Mouse (Mus musculus) intestine, postnatal 0 days (tissue): ENCODE results near the gene Ppp1r3f. TPM values are rescaled to one million over a fixed set of nuclear protein-coding genes. Genes with fewer than 3 reads are reported as not detected.

ENCODE experiments used
- ATAC-seq: fragments of 200-750 bp; cut with Nextera tagmentation; 2 replicates; pipeline ENCODE4 v1.8.0; 2017; ENCODE audit warnings: mild to moderate bottlenecking, moderate TSS enrichment, moderate library complexity
- H3K27ac ChIP-seq: fragments of 300-500 bp; sonication (generic); 2 replicates; pipeline ENCODE4 v1.5.1; 2014; ENCODE audit warnings: mild to moderate bottlenecking, low read depth, low read length, moderate library complexity
- H3K27me3 ChIP-seq: fragments of 300-500 bp; sonication (generic); replicated peaks from 2 replicates; pipeline ENCODE4 v1.6.1; 2014; ENCODE audit warnings: low read length, mixed read lengths; ENCODE audit not compliant: control insufficient read depth, insufficient read depth
- H3K36me3 ChIP-seq: fragments of 300-500 bp; sonication (generic); 2 replicates; pipeline ENCODE4 v1.6.1; 2014; ENCODE audit warnings: mild to moderate bottlenecking, moderate library complexity; ENCODE audit not compliant: control insufficient read depth, insufficient read depth
- H3K4me1 ChIP-seq: fragments of 300-500 bp; sonication (generic); replicated peaks from 2 replicates; pipeline ENCODE4 v1.6.1; 2014; ENCODE audit warnings: antibody characterized with exemption, low read length, mixed read lengths; ENCODE audit not compliant: control insufficient read depth, insufficient read depth
- H3K4me2 ChIP-seq: fragments of 300-500 bp; sonication (generic); replicated peaks from 2 replicates; pipeline ENCODE4 v1.6.1; 2014; ENCODE audit warnings: low read depth, mild to moderate bottlenecking, moderate library complexity
- H3K4me3 ChIP-seq: fragments of 300-500 bp; sonication (generic); 2 replicates; pipeline ENCODE4 v1.5.1; 2014; ENCODE audit warnings: low read depth, low read length
- H3K9ac ChIP-seq: fragments of 300-500 bp; sonication (generic); 2 replicates; pipeline ENCODE4 v1.6.1; 2014; ENCODE audit warnings: mild to moderate bottlenecking, low read depth, low read length
- H3K9me3 ChIP-seq: fragments of 300-500 bp; sonication (generic); 2 replicates; pipeline ENCODE4 v1.6.1; 2016; ENCODE audit warnings: mixed run types; ENCODE audit not compliant: control insufficient read depth
- CTCF ChIP-seq: sonication (generic); IDR thresholded peaks from 2 replicates; pipeline ENCODE4 v1.5.1; 2016; ENCODE audit warnings: low read depth, mild to moderate bottlenecking, control low read depth, antibody characterized with exemption, moderate library complexity
- WGBS: fragments of 180-500 bp; shearing (Covaris S2); extraction: QIAGEN DNeasy Blood & Tissue Kit; methylation state at CpG from one replicate; pipeline ENCODE4 v1.1.7; 2014; 5-methylcytosine and 5-hydroxymethylcytosine counted together
- polyA plus RNA-seq: library from polyadenylated mRNA; unstranded; fragments of >200 nt; fragmentation: Nextera tagmentation; extraction: Ambion mirVana; gene quantifications from 2 replicates; pipeline ENCODE4 v1.2.1, GENCODE M21; 2015

The Ppp1r3f gene
- polyA plus RNA-seq, 1 experiment from 2014 or later: 0.83 TPM

- H3K27ac ChIP-seq: no peak within 1 kb of the TSS
- 17% methylated on average over 28 of the region's 28 CpGs for WGBS
Measured at GRCm38 (mm10) chrX:7604879-7605574, 30.9 kb upstream of the Ppp1r3f start, which contains the start of gene Ccdc22. TSS of gene Ccdc22 (minus strand) at chrX:7605517.

GRCm38 (mm10) chrX:7604004-7604403, 29.9 kb upstream of the Ppp1r3f start:
- no peak overlapping the region for H3K4me2 ChIP-seq
- H3K4me1 ChIP-seq: no peaks in the 10 kb centered on the region
- ATAC-seq: no peak
- 83% methylated on average over 7 of the region's 7 CpGs for WGBS
- H3K9me3 ChIP-seq: no peaks in the 10 kb centered on the region
- no peak overlapping the region for H3K27ac ChIP-seq
- TF ChIP-seq CTCF: no peak
- H3K9ac ChIP-seq: no peak overlapping the region
- H3K36me3 ChIP-seq: no peaks in the 10 kb centered on the region
- H3K27me3 ChIP-seq: no peaks in the 10 kb centered on the region
- no peak overlapping the region for H3K4me3 ChIP-seq

More at GRCm38 (mm10) chrX:7604879-7605574, 30.9 kb upstream of the Ppp1r3f start, which contains the start of gene Ccdc22:
- Histone ChIP-seq H3K4me3 (peak within 1 kb of the TSS; percentile 45), H3K36me3 (no peaks in the 10 kb centered on the region), H3K4me1 (no peaks in the 10 kb centered on the region), H3K27me3 (no peaks in the 10 kb centered on the region), H3K9ac (peak within 1 kb of the TSS; percentile 37; the same call in 1 of the 2 replicates), H3K9me3 (no peaks in the 10 kb centered on the region), H3K4me2 (peak within 1 kb of the TSS; percentile 61)
- ATAC-seq: peak; percentile 88
- no peak for TF ChIP-seq CTCF

DNA sequence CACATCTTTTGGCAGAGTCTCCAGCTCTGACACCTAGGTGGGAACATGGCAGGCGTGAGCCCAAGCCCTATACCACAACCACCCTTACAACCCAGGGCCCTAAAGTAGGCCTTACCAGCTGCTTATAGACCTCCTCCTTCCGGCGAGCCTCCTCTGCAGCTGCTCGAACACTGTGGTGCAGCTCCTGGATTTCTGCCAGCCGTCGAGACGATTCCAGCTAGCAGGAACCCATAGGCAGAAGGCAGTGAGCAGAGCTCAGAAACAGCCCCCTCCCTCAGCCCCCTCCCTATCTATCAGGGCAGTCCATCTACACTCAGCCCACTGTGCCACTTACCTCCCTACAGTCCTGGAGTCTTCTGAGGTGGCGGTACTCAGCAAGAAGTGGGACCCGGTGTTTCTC, 21.3 kb upstream of the Ppp1r3f start:
- 84% methylated on average over 9 of the region's 9 CpGs for WGBS
- Histone ChIP-seq H3K9me3 (no peaks in the 10 kb centered on the region), H3K4me2 (no peak overlapping the region), H3K4me1 (no peaks in the 10 kb centered on the region), H3K36me3 (peaks cover 14% of the 10 kb centered on the region; the same call in 1 of the 2 replicates), H3K27me3 (no peaks in the 10 kb centered on the region), H3K27ac (no peak overlapping the region), H3K4me3 (no peak overlapping the region), H3K9ac (no peak overlapping the region)
- TF ChIP-seq CTCF: no peak
- no peak for ATAC-seq

DNA sequence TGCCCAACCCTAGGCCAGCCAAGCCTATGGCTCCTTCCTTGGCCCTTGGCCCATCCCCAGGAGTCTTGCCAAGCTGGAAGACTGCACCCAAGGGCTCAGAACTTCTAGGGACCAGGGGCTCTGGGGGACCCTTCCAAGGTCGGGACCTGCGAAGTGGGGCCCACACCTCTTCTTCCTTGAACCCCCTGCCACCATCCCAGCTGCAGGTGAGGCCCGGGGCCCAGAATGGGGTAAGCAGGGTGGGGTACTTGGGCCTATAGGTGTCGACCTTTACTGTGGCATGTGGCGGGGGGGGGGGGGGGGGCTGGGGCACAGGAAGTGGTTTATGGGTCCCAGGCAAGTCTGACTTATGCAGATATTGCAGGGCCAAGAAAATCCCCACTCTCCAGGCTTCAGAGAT, 12.3 kb upstream of the Ppp1r3f start:
- 85% methylated on average over 4 of the region's 5 CpGs for WGBS
- Histone ChIP-seq H3K27me3 (no peaks in the 10 kb centered on the region), H3K27ac (no peak overlapping the region), H3K4me3 (no peak overlapping the region), H3K9me3 (no peaks in the 10 kb centered on the region), H3K4me2 (no peak overlapping the region), H3K4me1 (no peaks in the 10 kb centered on the region), H3K36me3 (no peaks in the 10 kb centered on the region), H3K9ac (no peak overlapping the region)
- TF ChIP-seq CTCF: no peak
- no peak for ATAC-seq

GRCm38 (mm10) chrX:7583881-7584280, 9.8 kb upstream of the Ppp1r3f start:
- H3K4me1 ChIP-seq: no peaks in the 10 kb centered on the region
- ATAC-seq: no peak

GRCm38 (mm10) chrX:7581151-7581550, 7.1 kb upstream of the Ppp1r3f start:
- Histone ChIP-seq H3K36me3 (no peaks in the 10 kb centered on the region), H3K4me2 (no peak overlapping the region), H3K4me1 (no peaks in the 10 kb centered on the region), H3K27ac (no peak overlapping the region), H3K9ac (no peak overlapping the region), H3K4me3 (no peak overlapping the region), H3K9me3 (no peaks in the 10 kb centered on the region), H3K27me3 (no peaks in the 10 kb centered on the region)
- 85% methylated on average over 2 of the region's 2 CpGs for WGBS
- TF ChIP-seq CTCF: no peak
- ATAC-seq: no peak

More at GRCm38 (mm10) chrX:7583881-7584280, 9.8 kb upstream of the Ppp1r3f start:
- TF ChIP-seq CTCF: no peak
- Histone ChIP-seq H3K9me3 (no peaks in the 10 kb centered on the region), H3K27me3 (no peaks in the 10 kb centered on the region), H3K36me3 (no peaks in the 10 kb centered on the region), H3K4me3 (no peak overlapping the region), H3K27ac (no peak overlapping the region), H3K9ac (no peak overlapping the region), H3K4me2 (no peak overlapping the region)
- WGBS: 92% methylated on average over 11 of the region's 11 CpGs
